Mouse (Mus musculus): ENCODE results near the gene Axin1. TPM values are rescaled to one million over a fixed set of nuclear protein-coding genes. Genes with fewer than 3 reads are reported as not detected.
"Not testable (repeated sequence)": the region's sequence is repeated elsewhere in the genome, so short reads cannot be mapped to it uniquely, and the experiment has no call there.

The Axin1 gene
- polyA plus RNA-seq, 1 experiment from 2014 or later, result 12.9 TPM

DNA sequence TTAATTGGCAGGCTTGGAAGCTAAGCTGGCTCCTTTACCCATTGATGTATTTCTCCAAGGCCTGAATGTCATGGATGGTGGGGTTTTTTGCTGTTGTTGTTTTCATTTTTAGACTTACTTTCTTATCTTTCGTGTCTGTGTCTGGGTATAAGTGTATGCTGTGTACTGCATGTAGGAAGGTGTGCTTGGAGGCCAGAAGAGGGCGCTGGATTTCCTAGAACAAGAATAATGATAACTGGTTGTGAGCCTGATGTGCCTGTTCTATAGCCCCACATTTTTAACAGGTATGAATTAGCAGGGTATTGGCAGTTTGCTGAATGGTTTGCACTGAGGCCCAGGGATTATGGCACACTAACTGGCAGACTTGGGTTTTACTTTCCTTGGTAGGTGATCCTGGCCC is 10.6 kb downstream of the Axin1 start:
- H3K27me3 ChIP-seq (ENCODE audit: control insufficient read depth, insufficient read depth, low read length), result no peaks in the 10 kb centered on the region
- WGBS, result 86% methylated on average over 2 of the region's 2 CpGs
- no peak for ATAC-seq (ENCODE audit: insufficient number of reproducible peaks, insufficient read depth, low FRiP score, low read depth)
- no peaks in the 10 kb centered on the region for H3K4me1 ChIP-seq (ENCODE audit: control insufficient read depth, insufficient read depth, low read length)
- no peak overlapping the region for H3K4me2 ChIP-seq (replicated peaks; ENCODE audit: low read depth, low read length)
- H3K27ac ChIP-seq (ENCODE audit: low read length), result no peak overlapping the region
- no peaks in the 10 kb centered on the region for H3K9me3 ChIP-seq (ENCODE audit: control insufficient read depth, low read depth, low read length)
- no peak overlapping the region for H3K9ac ChIP-seq (replicated peaks; ENCODE audit: low read depth, low read length)
- no peak overlapping the region for H3K4me3 ChIP-seq (ENCODE audit: low read depth, low read length)
- H3K36me3 ChIP-seq (ENCODE audit: control insufficient read depth, insufficient read depth, low read length), result peaks cover 20% of the 10 kb centered on the region

- no peak overlapping the region for H3K27ac ChIP-seq (ENCODE audit: low read length)
- H3K36me3 ChIP-seq (ENCODE audit: control insufficient read depth, insufficient read depth, low read length), result peaks cover 9% of the 10 kb centered on the region
- 95% methylated on average over 2 of the region's 2 CpGs for WGBS
- H3K27me3 ChIP-seq (ENCODE audit: control insufficient read depth, insufficient read depth, low read length), result no peaks in the 10 kb centered on the region
- H3K9me3 ChIP-seq (ENCODE audit: control insufficient read depth, low read depth, low read length), result no peaks in the 10 kb centered on the region
- no peak overlapping the region for H3K4me2 ChIP-seq (replicated peaks; ENCODE audit: low read depth, low read length)
- H3K4me3 ChIP-seq (ENCODE audit: low read depth, low read length), result no peak overlapping the region
- no peak for ATAC-seq (ENCODE audit: insufficient number of reproducible peaks, insufficient read depth, low FRiP score, low read depth)
- H3K9ac ChIP-seq (replicated peaks; ENCODE audit: low read depth, low read length), result no peak overlapping the region
- no peaks in the 10 kb centered on the region for H3K4me1 ChIP-seq (ENCODE audit: control insufficient read depth, insufficient read depth, low read length)
These were observed 13.6 kb downstream of the Axin1 start for GRCm38 (mm10) chr17:26151886-26152630.

GRCm38 (mm10) chr17:26162736-26163135 is 24.2 kb downstream of the Axin1 start:
- Histone ChIP-seq H3K9ac (replicated peaks; ENCODE audit: low read depth, low read length) (no peak overlapping the region), H3K27ac (ENCODE audit: low read length) (no peak overlapping the region), H3K9me3 (ENCODE audit: control insufficient read depth, low read depth, low read length) (no peaks in the 10 kb centered on the region), H3K4me3 (ENCODE audit: low read depth, low read length) (no peak overlapping the region), H3K36me3 (ENCODE audit: control insufficient read depth, insufficient read depth, low read length) (peaks cover 6% of the 10 kb centered on the region), H3K4me2 (replicated peaks; ENCODE audit: low read depth, low read length) (no peak overlapping the region), H3K4me1 (ENCODE audit: control insufficient read depth, insufficient read depth, low read length) (no peaks in the 10 kb centered on the region), H3K27me3 (ENCODE audit: control insufficient read depth, insufficient read depth, low read length) (no peaks in the 10 kb centered on the region)
- WGBS, result 89% methylated on average over 1 of the region's 1 CpGs
- ATAC-seq (ENCODE audit: insufficient number of reproducible peaks, insufficient read depth, low FRiP score, low read depth), result no peak

GRCm38 (mm10) chr17:26168039-26168438 is 29.6 kb downstream of the Axin1 start:
- Histone ChIP-seq H3K36me3 (ENCODE audit: control insufficient read depth, insufficient read depth, low read length) (peaks cover 13% of the 10 kb centered on the region), H3K4me2 (replicated peaks; ENCODE audit: low read depth, low read length) (no peak overlapping the region), H3K27me3 (ENCODE audit: control insufficient read depth, insufficient read depth, low read length) (no peaks in the 10 kb centered on the region), H3K9ac (replicated peaks; ENCODE audit: low read depth, low read length) (no peak overlapping the region), H3K27ac (ENCODE audit: low read length) (no peak overlapping the region), H3K4me3 (ENCODE audit: low read depth, low read length) (no peak overlapping the region), H3K4me1 (ENCODE audit: control insufficient read depth, insufficient read depth, low read length) (no peaks in the 10 kb centered on the region), H3K9me3 (ENCODE audit: control insufficient read depth, low read depth, low read length) (no peaks in the 10 kb centered on the region)
- ATAC-seq (ENCODE audit: insufficient number of reproducible peaks, insufficient read depth, low FRiP score, low read depth), result no peak
- WGBS, result 78% methylated on average over 2 of the region's 2 CpGs

GRCm38 (mm10) chr17:26175248-26175647 is 36.8 kb downstream of the Axin1 start:
- not testable (repeated sequence) for H3K9ac ChIP-seq (replicated peaks; ENCODE audit: low read depth, low read length); H3K27ac ChIP-seq (ENCODE audit: low read length); H3K36me3 ChIP-seq (ENCODE audit: control insufficient read depth, insufficient read depth, low read length); H3K9me3 ChIP-seq (ENCODE audit: control insufficient read depth, low read depth, low read length); H3K27me3 ChIP-seq (ENCODE audit: control insufficient read depth, insufficient read depth, low read length); H3K4me1 ChIP-seq (ENCODE audit: control insufficient read depth, insufficient read depth, low read length); H3K4me2 ChIP-seq (replicated peaks; ENCODE audit: low read depth, low read length); H3K4me3 ChIP-seq (ENCODE audit: low read depth, low read length); ATAC-seq (ENCODE audit: insufficient number of reproducible peaks, insufficient read depth, low FRiP score, low read depth)
- WGBS, result 81% methylated on average over 2 of the region's 2 CpGs

DNA sequence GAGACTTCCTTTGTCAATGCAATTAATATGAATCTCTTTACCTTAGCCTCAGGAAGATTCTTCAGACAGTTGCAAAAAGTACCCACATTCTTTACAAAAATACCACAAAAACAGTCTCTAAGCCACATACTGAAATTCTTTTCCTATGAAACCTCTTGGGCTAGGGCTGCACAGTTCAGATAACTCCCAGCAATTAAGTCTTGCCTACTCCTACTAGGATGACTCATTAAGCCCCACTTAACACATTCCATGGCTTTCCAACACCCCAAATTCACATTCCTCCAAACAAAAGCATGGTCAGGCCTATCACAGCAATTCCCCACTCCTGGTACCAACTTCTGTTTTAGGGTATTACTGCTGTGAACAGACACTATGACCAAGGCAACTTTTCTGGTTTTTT is 40.1 kb downstream of the Axin1 start:
- Histone ChIP-seq H3K27me3 (ENCODE audit: control insufficient read depth, insufficient read depth, low read length) (no peaks in the 10 kb centered on the region), H3K9me3 (ENCODE audit: control insufficient read depth, low read depth, low read length) (no peaks in the 10 kb centered on the region), H3K4me2 (replicated peaks; ENCODE audit: low read depth, low read length) (no peak overlapping the region), H3K36me3 (ENCODE audit: control insufficient read depth, insufficient read depth, low read length) (peaks cover 16% of the 10 kb centered on the region), H3K9ac (replicated peaks; ENCODE audit: low read depth, low read length) (no peak overlapping the region), H3K4me3 (ENCODE audit: low read depth, low read length) (no peak overlapping the region), H3K27ac (ENCODE audit: low read length) (no peak overlapping the region), H3K4me1 (ENCODE audit: control insufficient read depth, insufficient read depth, low read length) (no peaks in the 10 kb centered on the region)
- no peak for ATAC-seq (ENCODE audit: insufficient number of reproducible peaks, insufficient read depth, low FRiP score, low read depth)

DNA sequence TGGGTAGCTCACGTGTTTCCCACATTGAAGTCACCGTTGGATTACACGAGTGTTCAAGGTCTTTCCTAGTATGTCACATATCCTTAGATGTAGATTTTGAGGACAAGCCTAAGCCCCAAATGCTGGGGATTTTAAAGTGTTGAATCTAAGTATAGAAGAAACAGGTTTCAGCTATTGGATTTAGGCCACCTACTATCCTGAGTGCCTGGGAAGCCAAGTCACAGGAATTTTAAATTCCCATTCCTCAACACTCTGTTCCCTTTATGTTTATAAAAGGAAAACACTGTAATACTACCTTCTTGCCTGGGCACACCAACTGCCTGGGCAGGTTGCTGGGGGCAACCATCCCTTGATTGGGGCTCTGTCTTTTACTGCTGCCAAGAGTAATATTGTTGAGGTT is 42.7 kb downstream of the Axin1 start:
- Histone ChIP-seq H3K9me3 (ENCODE audit: control insufficient read depth, low read depth, low read length) (no peaks in the 10 kb centered on the region), H3K4me2 (replicated peaks; ENCODE audit: low read depth, low read length) (no peak overlapping the region), H3K27ac (ENCODE audit: low read length) (no peak overlapping the region), H3K4me3 (ENCODE audit: low read depth, low read length) (no peak overlapping the region), H3K36me3 (ENCODE audit: control insufficient read depth, insufficient read depth, low read length) (peaks cover 30% of the 10 kb centered on the region), H3K4me1 (ENCODE audit: control insufficient read depth, insufficient read depth, low read length) (no peaks in the 10 kb centered on the region), H3K9ac (replicated peaks; ENCODE audit: low read depth, low read length) (no peak overlapping the region), H3K27me3 (ENCODE audit: control insufficient read depth, insufficient read depth, low read length) (no peaks in the 10 kb centered on the region)
- WGBS, result 96% methylated on average over 3 of the region's 3 CpGs
- no peak for ATAC-seq (ENCODE audit: insufficient number of reproducible peaks, insufficient read depth, low FRiP score, low read depth)

DNA sequence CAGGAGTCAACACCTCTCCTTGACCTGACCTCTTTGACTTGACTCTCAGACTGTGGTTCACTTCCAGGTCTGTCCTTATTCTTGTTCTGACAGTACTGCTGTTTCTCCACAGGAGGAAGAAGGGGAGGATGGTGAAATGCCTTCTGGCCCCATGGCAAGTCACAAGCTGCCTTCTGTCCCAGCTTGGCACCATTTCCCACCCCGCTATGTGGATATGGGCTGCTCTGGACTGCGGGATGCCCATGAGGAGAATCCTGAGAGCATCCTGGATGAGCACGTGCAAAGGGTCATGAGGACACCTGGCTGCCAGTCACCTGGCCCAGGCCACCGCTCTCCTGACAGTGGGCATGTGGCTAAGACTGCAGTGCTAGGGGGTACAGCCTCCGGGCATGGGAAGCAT is 49.1 kb downstream of the Axin1 start:
- Histone ChIP-seq H3K9ac (replicated peaks; ENCODE audit: low read depth, low read length) (no peak overlapping the region), H3K27ac (ENCODE audit: low read length) (no peak overlapping the region), H3K4me2 (replicated peaks; ENCODE audit: low read depth, low read length) (no peak overlapping the region), H3K4me3 (ENCODE audit: low read depth, low read length) (no peak overlapping the region), H3K27me3 (ENCODE audit: control insufficient read depth, insufficient read depth, low read length) (no peaks in the 10 kb centered on the region), H3K4me1 (ENCODE audit: control insufficient read depth, insufficient read depth, low read length) (no peaks in the 10 kb centered on the region), H3K9me3 (ENCODE audit: control insufficient read depth, low read depth, low read length) (no peaks in the 10 kb centered on the region), H3K36me3 (ENCODE audit: control insufficient read depth, insufficient read depth, low read length) (peaks cover 70% of the 10 kb centered on the region)
- no peak for ATAC-seq (ENCODE audit: insufficient number of reproducible peaks, insufficient read depth, low FRiP score, low read depth)
- WGBS, result 97% methylated on average over 5 of the region's 5 CpGs
